Mouse (Mus musculus): Measurements from ENCODE around the gene Mrtfa.

GRCm38 (mm10) chr15:81086644-81087480 lies 103.7 kb downstream of the Mrtfa start:
- TF ChIP-seq CTCF (IDR thresholded peaks at IDR 0.05; ENCODE audit: low read depth, low read length) (no peak), TAL1 (conservative IDR thresholded peaks at IDR 0.05; ENCODE audit: low read depth, low read length) (no peak)

Measured in G1E (cell line).